Mouse (Mus musculus) heart, postnatal 25 days (tissue): ENCODE data around the gene Coq3. TPM values are rescaled to one million over a fixed set of nuclear protein-coding genes. Genes with fewer than 3 reads are reported as not detected.

ENCODE experiments used
- total RNA-seq, 2 experiments: library from RNA; stranded (reverse); gene quantifications; 2 replicates each; pipeline ENCODE4 v1.2.3; 2021

Coq3 gene
- total RNA-seq, 2 experiments from 2014 or later: 35.0 to 37.1 TPM

Other genes with a start within 250 kb of the Coq3 start
- not detected for gene Prdm13, start 193.7 kb upstream of the Coq3 start, total RNA-seq
- 10 to 100 TPM; 14.4 to 17.9 TPM for gene Ccnc, start 152.0 kb upstream of the Coq3 start, total RNA-seq
- 10 to 100 TPM; 11.3 to 14.7 TPM for gene Usp45, start 112.5 kb upstream of the Coq3 start, total RNA-seq
- 10 to 100 TPM; 17.5 to 19.4 TPM for gene Tstd3, start 112.5 kb upstream of the Coq3 start, total RNA-seq
- gene Pnisr, start 32.1 kb upstream of the Coq3 start, total RNA-seq: 10 to 100 TPM; 27.8 to 35.5 TPM
- 1 to 10 TPM in 1 of 2 experiments, under 1 TPM in 1; 0.89 to 1.1 TPM for gene Faxc, start 51.7 kb downstream of the Coq3 start, total RNA-seq